Mouse (Mus musculus): Measurements from ENCODE around the gene Serpinb3a.

Serpinb3a gene

DNA sequence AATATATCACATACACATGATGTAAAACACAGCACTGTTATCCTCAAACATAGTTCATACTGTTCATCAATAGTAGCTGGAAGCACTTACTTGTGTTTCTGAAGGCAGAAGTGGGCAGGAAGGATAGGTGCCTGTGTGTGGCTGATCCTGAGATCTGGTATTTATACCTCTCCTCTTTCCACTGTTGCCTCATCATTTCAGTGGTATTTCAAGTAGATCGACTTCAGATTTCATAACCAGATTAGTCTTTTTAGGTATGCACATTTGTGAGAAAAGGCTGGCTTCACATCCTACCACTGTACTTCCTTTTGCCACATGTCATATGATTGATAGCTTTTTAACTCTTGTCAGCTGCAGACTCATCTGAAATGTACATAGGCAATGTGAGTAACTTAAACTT lies at the start of gene Serpinb3a:
TSS of gene Serpinb3a (minus strand) at position 101 of the 400 bp plus-strand sequence.
- no peak for DNase-seq (ENCODE audit: low spot score in 2 of 2)

DNA sequence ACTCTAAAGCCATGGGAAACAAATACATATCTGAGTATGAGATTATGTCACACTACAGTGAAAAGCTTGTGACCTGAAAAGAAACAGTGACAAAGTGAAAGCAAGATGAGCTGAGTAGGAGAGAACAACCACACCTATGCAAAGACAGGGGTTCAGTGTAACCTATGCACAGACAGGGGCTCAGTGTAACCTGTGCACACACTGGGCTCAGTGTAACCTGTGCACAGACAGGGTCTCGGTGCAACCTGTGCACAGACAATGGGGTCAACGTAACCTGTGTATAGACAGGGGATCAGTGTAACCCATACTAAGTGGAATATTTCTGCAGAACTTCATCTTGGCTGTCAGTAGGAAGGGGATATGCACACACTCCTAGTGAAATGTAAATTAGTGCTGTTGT lies 46.3 kb upstream of the Serpinb3a start:
- no peak for DNase-seq (ENCODE audit: low spot score in 2 of 2)

DNA sequence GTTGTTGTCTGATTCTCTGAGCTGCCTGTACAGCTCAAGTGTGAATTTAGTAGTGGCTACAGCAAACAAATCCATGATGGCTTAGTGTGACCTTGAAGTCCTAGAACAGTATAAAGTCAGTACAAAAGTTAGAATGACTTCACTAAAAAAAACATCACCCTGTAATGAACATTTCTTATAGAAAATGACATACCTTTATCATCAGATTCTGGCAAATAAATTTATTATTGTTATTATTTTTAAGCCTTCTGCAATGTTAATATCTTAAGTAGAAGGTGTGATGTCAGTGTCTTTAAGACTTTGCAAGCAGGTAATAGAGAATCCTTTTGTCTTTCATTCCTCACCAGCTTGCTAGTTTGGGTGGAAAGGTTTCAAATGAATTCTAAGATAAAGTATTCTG lies 31.3 kb upstream of the Serpinb3a start, which contains the start of gene Serpinb3d:
TSS of gene Serpinb3d (minus strand) at position 101 of the 400 bp plus-strand sequence.
- no peak for DNase-seq (ENCODE audit: low spot score in 2 of 2)

DNA sequence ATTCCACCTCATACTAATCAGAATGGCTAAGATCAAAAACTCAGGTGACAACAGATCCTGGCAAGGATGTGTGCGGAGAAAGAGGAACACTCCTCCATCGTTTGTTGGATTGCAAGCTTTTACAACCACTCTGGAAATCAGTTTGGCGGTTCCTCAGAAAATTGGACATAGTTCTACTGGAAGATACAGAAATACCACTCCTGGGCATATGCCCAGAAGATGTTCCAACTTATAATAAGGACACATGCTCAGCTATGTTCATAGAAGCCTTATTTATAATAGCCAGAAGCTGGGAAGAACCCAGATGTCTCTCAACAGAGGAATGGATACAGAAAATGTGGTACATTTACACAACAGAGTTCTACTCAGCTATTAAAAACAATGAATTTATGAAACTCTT lies 17.9 kb downstream of the Serpinb3a start:
- peak; percentile 15 to 38 for DNase-seq (ENCODE audit: low spot score in 2 of 2)

DNA sequence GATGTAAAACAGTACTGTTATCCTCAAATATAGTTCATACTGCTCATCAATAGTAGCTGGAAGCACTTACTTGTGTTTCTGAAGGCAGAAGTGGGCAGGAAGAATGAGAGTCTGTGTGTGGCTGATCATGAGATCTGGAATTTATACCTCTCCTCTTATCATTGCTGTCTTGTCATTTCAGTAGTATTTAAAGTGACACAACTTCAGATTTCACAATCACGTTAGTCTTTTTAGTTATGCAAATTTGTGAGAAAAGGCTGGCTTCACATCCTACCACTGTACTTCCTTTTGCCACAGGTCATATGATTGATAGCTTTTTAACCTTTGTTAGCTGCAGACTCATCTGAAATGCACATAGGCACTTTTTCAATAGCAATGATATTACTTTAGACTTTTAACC lies 26.2 kb downstream of the Serpinb3a start:
- DNase-seq (ENCODE audit: low spot score in 2 of 2): no peak

DNA sequence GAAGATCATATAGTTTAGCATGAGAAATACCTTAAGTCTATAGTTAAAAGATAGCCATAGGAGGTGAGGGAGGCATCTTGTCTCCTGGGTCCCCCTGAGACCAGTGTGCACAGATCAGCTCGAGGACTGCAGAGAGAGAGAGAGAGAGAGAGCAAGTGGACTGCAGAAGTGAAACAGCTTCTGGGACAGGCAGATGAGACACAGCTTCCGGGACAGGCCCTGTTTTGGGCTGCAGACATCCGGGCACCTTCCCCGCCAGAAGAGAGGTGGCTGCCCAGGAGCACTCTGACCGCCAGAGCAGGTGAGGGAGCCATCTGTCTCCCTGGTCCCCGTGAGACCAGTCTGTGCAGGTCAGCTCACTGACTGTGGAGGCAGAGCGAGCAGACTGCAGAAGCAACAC lies 36.9 kb downstream of the Serpinb3a start:
- no peak for DNase-seq (ENCODE audit: low spot score in 2 of 2)

DNA sequence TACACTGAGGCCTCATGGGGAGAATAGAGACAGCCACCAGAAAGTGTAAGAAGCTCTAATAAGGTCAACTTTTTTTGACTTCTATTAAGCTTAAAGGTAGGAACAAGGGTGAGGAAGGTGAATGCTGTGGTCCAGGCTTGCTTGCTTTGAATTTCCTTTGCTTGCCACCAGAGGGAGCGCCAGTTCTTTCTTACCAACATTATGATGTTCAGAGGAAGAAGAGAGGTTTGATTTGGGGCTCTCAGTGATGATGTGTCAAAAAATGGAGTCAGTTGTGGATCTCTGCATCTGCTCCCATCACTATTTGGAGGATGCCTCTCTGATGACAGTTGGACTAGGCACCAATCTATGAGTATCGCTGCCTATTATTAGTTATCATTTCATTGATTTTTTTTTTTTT lies 37.6 kb downstream of the Serpinb3a start:
- DNase-seq (ENCODE audit: low spot score in 2 of 2): peak in 1 of 2 experiments; percentile 34

DNA sequence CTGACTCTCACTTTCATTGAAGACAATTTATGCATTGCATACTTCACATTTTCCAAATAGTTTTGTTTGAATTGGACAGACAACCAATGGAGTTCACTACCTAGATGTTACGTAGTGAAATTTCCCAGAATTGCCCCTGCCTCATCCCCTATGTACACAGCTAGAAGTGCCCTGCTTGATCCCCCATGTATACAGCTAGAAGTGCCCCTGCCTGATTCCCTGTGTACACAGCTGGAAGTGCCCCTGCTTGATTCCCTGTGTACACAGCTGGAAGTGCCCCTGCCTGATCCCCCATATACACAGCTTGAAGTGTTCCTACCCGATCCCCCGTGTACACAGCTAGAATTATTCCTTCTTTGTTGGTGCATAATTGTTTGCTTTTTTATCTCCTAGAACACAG lies 45.8 kb downstream of the Serpinb3a start:
- no peak for DNase-seq (ENCODE audit: low spot score in 2 of 2)

DNA sequence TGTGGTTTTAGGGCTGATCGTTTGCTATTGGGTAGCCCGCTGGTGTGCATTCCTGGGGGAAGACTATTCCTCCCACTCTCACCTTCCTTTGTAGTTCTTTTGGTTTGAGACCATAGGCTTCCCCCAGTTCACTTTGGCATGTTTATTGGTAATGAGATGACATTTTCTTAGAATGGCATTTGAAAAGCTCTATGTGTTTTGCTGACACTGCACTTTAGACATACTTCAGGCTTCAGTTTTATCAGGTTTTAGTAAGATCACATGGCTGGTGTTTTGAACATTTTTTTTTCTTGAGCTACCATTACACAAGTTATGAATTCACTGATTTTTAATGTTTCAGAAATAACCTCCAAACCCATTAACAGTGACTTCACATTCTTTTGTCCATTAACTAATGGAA lies 50.3 kb downstream of the Serpinb3a start:
- DNase-seq (ENCODE audit: low spot score in 2 of 2): no peak

DNA sequence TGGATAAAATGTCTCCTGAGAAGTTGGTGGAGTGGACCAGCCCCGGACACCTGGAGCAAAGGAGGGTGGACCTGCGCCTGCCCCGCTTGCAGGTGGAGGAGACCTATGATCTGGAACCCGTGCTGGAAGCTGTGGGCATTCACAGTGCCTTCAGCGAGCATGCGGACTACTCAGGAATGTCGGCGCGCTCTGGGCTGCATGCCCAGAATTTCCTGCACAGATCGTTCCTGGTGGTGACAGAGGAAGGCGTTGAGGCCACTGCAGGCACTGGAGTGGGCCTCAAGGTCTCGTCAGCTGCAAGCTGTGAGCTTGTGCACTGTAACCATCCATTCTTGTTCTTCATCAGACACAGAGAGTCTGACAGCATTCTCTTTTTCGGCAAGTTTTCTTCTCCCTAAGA lies 51.7 kb downstream of the Serpinb3a start:
- DNase-seq (ENCODE audit: low spot score in 2 of 2): no peak

Measured in left cerebral cortex, adult 9 months (tissue).